Mouse (Mus musculus) hematopoietic multipotent progenitor cell, adult 10-12 weeks (in vitro differentiated cells): Measurements from ENCODE around the gene Pdzd3. TPM values are rescaled to one million over a fixed set of nuclear protein-coding genes. Genes with fewer than 3 reads are reported as not detected.

ENCODE experiments used
- polyA plus RNA-seq: library from polyadenylated mRNA; stranded (reverse); fragments of >175 nt; gene quantifications from 2 replicates; pipeline ENCODE4 v1.2.3, GENCODE M21; 2012; ENCODE audit warnings: low replicate concordance

The Pdzd3 gene
- 0.12 TPM in 1 of 2 replicates, not detected in the other for polyA plus RNA-seq

GRCm38 (mm10) chr9:44251314-44251713, at the start of gene Pdzd3:
Pdzd3 (minus strand) TSS chr9:44251471.

GRCm38 (mm10) chr9:44288076-44288958, 37.0 kb upstream of the Pdzd3 start, which contains the start of gene Abcg4:
Abcg4 (minus strand) TSS chr9:44288615.

DNA sequence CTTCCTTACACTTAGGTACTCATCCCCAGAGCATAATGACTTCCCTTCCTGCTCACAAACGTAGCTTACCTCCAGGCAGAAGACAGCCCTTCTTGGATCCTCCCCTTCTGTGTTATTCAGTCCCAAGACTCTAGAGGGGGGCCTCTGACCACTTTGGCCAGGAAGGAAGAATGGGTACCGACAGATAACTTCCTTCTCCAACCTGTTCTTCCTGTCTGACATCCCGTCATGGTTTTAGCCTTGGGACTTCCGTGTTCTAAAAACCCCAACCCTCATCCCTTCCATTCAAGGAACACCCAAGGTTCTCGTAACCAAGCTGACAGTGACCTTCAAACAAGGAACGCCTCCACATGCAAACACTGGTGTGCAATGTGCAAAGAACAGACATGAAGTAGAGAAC, 17.2 kb upstream of the Pdzd3 start, which contains the start of gene Nlrx1:
TSS of gene Nlrx1 (minus strand) at position 168 of the 400 bp plus-strand sequence.

DNA sequence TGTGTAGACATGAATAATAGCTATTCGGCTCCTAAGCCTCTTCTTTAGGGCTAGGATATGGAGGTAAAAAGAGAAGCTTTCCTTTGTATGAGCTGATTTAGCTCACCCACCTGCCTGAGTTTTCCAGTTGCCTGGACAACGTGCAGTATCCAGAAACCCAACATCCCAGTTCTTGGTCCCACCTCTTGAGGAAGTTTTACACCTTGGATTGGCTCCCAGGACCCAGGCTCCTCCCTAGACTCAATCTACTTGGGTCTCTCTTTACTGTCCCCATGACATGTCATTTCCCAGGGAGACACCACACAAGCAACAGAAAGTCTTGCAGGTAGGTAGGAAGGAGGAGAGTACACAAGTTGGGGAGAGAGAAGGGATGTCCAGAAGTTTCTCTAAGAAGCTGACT, 10.9 kb downstream of the Pdzd3 start, which contains the start of gene Ccdc153:
TSS of gene Ccdc153 (plus strand) at position 278 of the 400 bp plus-strand sequence.

DNA sequence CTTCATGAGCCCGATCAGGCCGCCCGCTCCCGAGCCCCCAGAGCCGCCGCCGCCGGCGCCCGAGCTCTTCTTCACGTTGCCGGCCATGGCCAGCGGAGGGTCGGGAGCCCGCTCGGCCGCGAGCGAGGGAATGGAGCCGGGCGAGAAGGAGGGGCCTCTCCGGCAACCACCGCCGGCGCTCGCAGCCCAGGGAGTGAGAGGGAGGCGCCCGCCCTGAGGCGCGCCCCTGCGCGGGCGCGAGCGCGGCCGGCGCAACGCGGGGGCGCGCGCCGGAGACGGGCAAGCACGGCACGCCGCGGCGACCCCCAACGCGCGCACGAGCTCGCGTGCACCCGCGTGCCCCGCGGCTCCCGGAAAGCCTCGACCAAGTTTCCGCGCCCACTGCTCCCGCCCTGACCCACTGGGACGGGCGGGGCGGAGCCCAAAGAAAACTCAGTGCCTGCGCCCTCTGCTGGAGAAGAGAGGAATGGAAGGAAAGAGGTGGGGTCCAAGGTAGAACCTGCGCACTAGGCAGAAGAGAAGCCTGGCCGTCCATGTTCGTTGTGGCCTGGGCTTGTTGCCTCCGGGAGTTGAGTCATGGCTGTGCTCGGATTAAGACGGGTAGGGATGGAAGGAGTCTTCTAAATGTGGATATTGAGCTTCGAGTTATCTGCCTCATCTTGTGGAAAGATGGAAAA, 17.3 kb downstream of the Pdzd3 start, which contains the start of gene Cbl:
TSS of gene Cbl (minus strand) at position 248 of the 677 bp plus-strand sequence.

Other genes with a start within 250 kb of the Pdzd3 start
- 101 and 336 TPM in 2 replicates for gene Thy1, start 208.1 kb downstream of the Pdzd3 start, polyA plus RNA-seq
- 1.7 and 4.3 TPM in 2 replicates for gene Usp2, start 184.4 kb downstream of the Pdzd3 start, polyA plus RNA-seq
- not detected in 2 replicates for gene Mfrp, start 149.7 kb downstream of the Pdzd3 start, polyA plus RNA-seq
- gene C1qtnf5, start 144.2 kb downstream of the Pdzd3 start, polyA plus RNA-seq: 0.13 TPM in 1 of 2 replicates, not detected in the other
- gene Gm49380, start 138.0 kb downstream of the Pdzd3 start, polyA plus RNA-seq: not detected in 2 replicates
- 15.4 and 36.4 TPM in 2 replicates for gene Rnf26, start 138.0 kb downstream of the Pdzd3 start, polyA plus RNA-seq
- gene Mcam, start 117.0 kb downstream of the Pdzd3 start, polyA plus RNA-seq: 2.2 and 2.4 TPM in 2 replicates
- gene Cbl, start 17.4 kb downstream of the Pdzd3 start, polyA plus RNA-seq: 24.4 and 63.9 TPM in 2 replicates
- not detected in 2 replicates for gene Ccdc153, start 10.8 kb downstream of the Pdzd3 start, polyA plus RNA-seq
- gene Nlrx1, start 17.1 kb upstream of the Pdzd3 start, polyA plus RNA-seq: 9.7 and 13.4 TPM in 2 replicates
- 0.55 and 16.6 TPM in 2 replicates for gene Abcg4, start 37.1 kb upstream of the Pdzd3 start, polyA plus RNA-seq
- 6.5 and 11.9 TPM in 2 replicates for gene Hinfp, start 54.2 kb upstream of the Pdzd3 start, polyA plus RNA-seq
- 71.2 and 157 TPM in 2 replicates for gene C2cd2l, start 68.8 kb upstream of the Pdzd3 start, polyA plus RNA-seq
- 6.6 and 8.5 TPM in 2 replicates for gene Dpagt1, start 74.5 kb upstream of the Pdzd3 start, polyA plus RNA-seq
- 328 and 392 TPM in 2 replicates for gene H2afx, start 83.2 kb upstream of the Pdzd3 start, polyA plus RNA-seq
- 18.2 and 149 TPM in 2 replicates for gene Hmbs, start 92.8 kb upstream of the Pdzd3 start, polyA plus RNA-seq
- 16.2 and 21.1 TPM in 2 replicates for gene Vps11, start 110.2 kb upstream of the Pdzd3 start, polyA plus RNA-seq
- gene Hyou1, start 128.0 kb upstream of the Pdzd3 start, polyA plus RNA-seq: 28.2 and 32.0 TPM in 2 replicates
- 8.0 and 12.1 TPM in 2 replicates for gene Slc37a4, start 145.4 kb upstream of the Pdzd3 start, polyA plus RNA-seq
- gene Rps25, start 155.7 kb upstream of the Pdzd3 start, polyA plus RNA-seq: 96.1 and 158 TPM in 2 replicates
- 8.7 and 13.4 TPM in 2 replicates for gene Trappc4, start 156.1 kb upstream of the Pdzd3 start, polyA plus RNA-seq
- 18.4 and 42.8 TPM in 2 replicates for gene Ccdc84, start 167.1 kb upstream of the Pdzd3 start, polyA plus RNA-seq
- 0.65 and 3.6 TPM in 2 replicates for gene Foxr1, start 189.7 kb upstream of the Pdzd3 start, polyA plus RNA-seq
- gene Upk2, start 203.5 kb upstream of the Pdzd3 start, polyA plus RNA-seq: not detected in 2 replicates
- gene Bcl9l, start 231.4 kb upstream of the Pdzd3 start, polyA plus RNA-seq: 168 and 344 TPM in 2 replicates